Mouse (Mus musculus): ENCODE measurements around the gene Tacc2. TPM values are rescaled to one million over a fixed set of nuclear protein-coding genes. Genes with fewer than 3 reads are reported as not detected.

The Tacc2 gene
- total and polyA plus RNA-seq, 3 experiments = 3.5 to 21.5 TPM; not detected in 1

- no peak for TF ChIP-seq E2F4 (IDR thresholded peaks at IDR 0.05; ENCODE audit: borderline replicate concordance, low read depth, low read length)
- DNase-seq (ENCODE audit: low read depth, low spot score) = no peak
- no peaks in the 10 kb centered on the region; a peak in 1 of 4 replicates for H3K27me3 ChIP-seq (ENCODE audit: control insufficient read depth in 1 of 2, insufficient read depth in 2 of 2, low read length in 2 of 2)
- no peak overlapping the region for H3K27ac ChIP-seq (ENCODE audit: control insufficient read depth, low read depth, low read length)
- H3K79me2 ChIP-seq (ENCODE audit: control insufficient read depth, insufficient read depth, low read length, poor library complexity) = no peaks in the 10 kb centered on the region
- H3K36me3 ChIP-seq (ENCODE audit: control insufficient read depth in 1 of 2, insufficient read depth in 2 of 2, low read length in 2 of 2) = peaks cover 0 to 13% of the 10 kb centered on the region in 2 experiments; a peak in 2 of 4 replicates
- H3K9ac ChIP-seq (ENCODE audit: control insufficient read depth, low read depth, low read length, poor library complexity, severe bottlenecking) = no peak overlapping the region
- no peaks in the 10 kb centered on the region for H3K9me3 ChIP-seq (replicated peaks; ENCODE audit: insufficient read depth, low read length)
- H3K4me3 ChIP-seq (ENCODE audit: control insufficient read depth in 1 of 2, insufficient read depth in 1 of 2, low read depth in 2 of 2, low read length in 2 of 2) = no peak overlapping the region
- peaks cover 5 to 16% of the 10 kb centered on the region in 2 experiments for H3K4me1 ChIP-seq (ENCODE audit: control insufficient read depth in 1 of 2, insufficient read depth in 2 of 2, low read length in 2 of 2)
Observed at GRCm38 (mm10) chr7:130635212-130635611, 58.0 kb downstream of the Tacc2 start.

DNA sequence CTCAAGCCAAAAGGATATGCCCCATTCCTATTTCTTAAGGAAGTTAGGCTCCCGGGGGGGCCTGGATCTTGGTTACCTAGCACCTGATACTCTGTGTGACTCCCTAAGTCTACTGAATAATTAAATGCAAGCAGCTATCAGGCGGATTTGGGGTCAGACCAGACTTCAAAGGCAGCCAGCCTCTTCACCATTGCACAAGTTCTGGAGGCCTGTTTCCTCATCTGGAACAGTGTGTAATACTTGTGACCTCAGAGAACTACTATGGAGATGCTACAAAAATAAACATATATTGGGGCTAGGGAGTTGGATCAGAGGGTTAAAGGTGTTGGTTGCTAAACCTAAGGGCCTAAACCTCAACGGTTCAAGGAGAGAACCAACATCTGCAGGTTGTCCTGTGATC, 59.0 kb downstream of the Tacc2 start:
- Histone ChIP-seq H3K9me3 (replicated peaks; ENCODE audit: insufficient read depth, low read length) (no peaks in the 10 kb centered on the region), H3K9ac (ENCODE audit: control insufficient read depth, low read depth, low read length, poor library complexity, severe bottlenecking) (no peak overlapping the region), H3K27me3 (ENCODE audit: control insufficient read depth in 1 of 2, insufficient read depth in 2 of 2, low read length in 2 of 2) (no peaks in the 10 kb centered on the region; a peak in 1 of 4 replicates), H3K4me3 (ENCODE audit: control insufficient read depth in 1 of 2, insufficient read depth in 1 of 2, low read depth in 2 of 2, low read length in 2 of 2) (no peak overlapping the region), H3K4me1 (ENCODE audit: control insufficient read depth in 1 of 2, insufficient read depth in 2 of 2, low read length in 2 of 2) (peaks cover 3 to 12% of the 10 kb centered on the region in 2 experiments), H3K27ac (ENCODE audit: control insufficient read depth, low read depth, low read length) (no peak overlapping the region), H3K79me2 (ENCODE audit: control insufficient read depth, insufficient read depth, low read length, poor library complexity) (no peaks in the 10 kb centered on the region), H3K36me3 (ENCODE audit: control insufficient read depth in 1 of 2, insufficient read depth in 2 of 2, low read length in 2 of 2) (peaks cover 0 to 9% of the 10 kb centered on the region in 2 experiments; a peak in 2 of 4 replicates)
- no peak for TF ChIP-seq ZMIZ1 (IDR thresholded peaks at IDR 0.05; ENCODE audit: low read depth, low read length)
- no peak for TF ChIP-seq KAT2A (conservative IDR thresholded peaks at IDR 0.05; ENCODE audit: low read depth, low read length)
- no peak for TF ChIP-seq MXI1 (IDR thresholded peaks at IDR 0.05; ENCODE audit: low read depth, low read length)
- TF ChIP-seq POLR2AphosphoS2 (IDR thresholded peaks at IDR 0.05; ENCODE audit: low read length) = no peak
- TF ChIP-seq MAZ (IDR thresholded peaks at IDR 0.05; ENCODE audit: low read depth, low read length) = no peak
- TF ChIP-seq ETS1 (IDR thresholded peaks at IDR 0.05; ENCODE audit: low read depth, low read length) = no peak
- TF ChIP-seq EP300 (IDR thresholded peaks at IDR 0.05; ENCODE audit: low read depth in 1 of 2, low read length in 2 of 2) = no peak
- no peak for TF ChIP-seq ZKSCAN1 (IDR thresholded peaks at IDR 0.05; ENCODE audit: low read depth, low read length)
- no peak for TF ChIP-seq POLR2A (IDR thresholded peaks at IDR 0.05; ENCODE audit: control insufficient read depth in 1 of 2, insufficient read depth in 1 of 2, low read depth in 1 of 2, low read length in 2 of 2, poor library complexity in 1 of 2)
- TF ChIP-seq ELF1 (IDR thresholded peaks at IDR 0.05; ENCODE audit: low read depth, low read length) = no peak
- TF ChIP-seq TBP (IDR thresholded peaks at IDR 0.05; ENCODE audit: low read depth, low read length) = no peak
- no peak for TF ChIP-seq UBTF (IDR thresholded peaks at IDR 0.05; ENCODE audit: borderline replicate concordance, insufficient read depth, low read depth, low read length)
- no peak for TF ChIP-seq ZC3H11A (IDR thresholded peaks at IDR 0.05; ENCODE audit: low read depth, low read length)
- TF ChIP-seq RCOR1 (IDR thresholded peaks at IDR 0.05; ENCODE audit: low read depth, low read length) = no peak
- TF ChIP-seq CTCF (IDR thresholded peaks at IDR 0.05 in 2 of 3, conservative IDR thresholded peaks at IDR 0.05 in 1 of 3; ENCODE audit: control insufficient read depth in 1 of 3, insufficient read depth in 1 of 3, low read depth in 2 of 3, low read length in 3 of 3, poor library complexity in 1 of 3, severe bottlenecking in 1 of 3) = no peak
- no peak for TF ChIP-seq USF2 (IDR thresholded peaks at IDR 0.05; ENCODE audit: borderline replicate concordance in 1 of 2, insufficient read depth in 1 of 2, low read depth in 1 of 2, low read length in 2 of 2)
- no peak for DNase-seq (ENCODE audit: low read depth, low spot score)
